Mouse (Mus musculus) limb, embryonic 11.5 days (tissue): ENCODE results near the gene Smarce1. TPM values are rescaled to one million over a fixed set of nuclear protein-coding genes. Genes with fewer than 3 reads are reported as not detected.
A peak's percentile ranks its signal among the peaks of the same experiment; 100 is the strongest.

Source experiments
- ATAC-seq: fragments of 200-750 bp; cut with Nextera tagmentation; 2 replicates; pipeline ENCODE4 v1.8.0; 2017; ENCODE audit warnings: low read depth; ENCODE audit not compliant: insufficient number of reproducible peaks, low FRiP score, low TSS enrichment
- DNase-seq: peaks from one replicate; pipeline ENCODE4 v3.0.0-alpha.2; 2015; ENCODE audit warnings: low spot score
- H3K27ac ChIP-seq: fragments of 300-500 bp; sonication (generic); replicated peaks from 2 replicates; pipeline ENCODE4 v1.5.1; 2014; ENCODE audit warnings: low read depth, mild to moderate bottlenecking, low read length
- H3K27me3 ChIP-seq: fragments of 300-500 bp; sonication (generic); 2 replicates; pipeline ENCODE4 v1.6.1; 2014; ENCODE audit warnings: mild to moderate bottlenecking, low read length, mixed read lengths; ENCODE audit not compliant: control insufficient read depth, insufficient read depth
- H3K36me3 ChIP-seq: fragments of 300-500 bp; sonication (generic); 2 replicates; pipeline ENCODE4 v1.6.1; 2014; ENCODE audit warnings: mild to moderate bottlenecking, low read length, moderate library complexity, mixed read lengths; ENCODE audit not compliant: control insufficient read depth, insufficient read depth
- H3K4me1 ChIP-seq: fragments of 300-500 bp; sonication (generic); 2 replicates; pipeline ENCODE4 v1.6.1; 2014; ENCODE audit warnings: low read length, mixed read lengths; ENCODE audit not compliant: control insufficient read depth, insufficient read depth
- H3K4me2 ChIP-seq: fragments of 300-500 bp; sonication (generic); 2 replicates; pipeline ENCODE4 v1.6.1; 2014; ENCODE audit warnings: low read depth, mild to moderate bottlenecking, moderate library complexity; ENCODE audit not compliant: severe bottlenecking
- H3K4me3 ChIP-seq: fragments of 300-500 bp; sonication (generic); 2 replicates; pipeline ENCODE4 v1.5.1; 2014; ENCODE audit warnings: low read depth, low read length
- H3K9ac ChIP-seq: fragments of 300-500 bp; sonication (generic); 2 replicates; pipeline ENCODE4 v1.6.1; 2014; ENCODE audit warnings: mild to moderate bottlenecking, low read length
- H3K9me3 ChIP-seq: fragments of 300-500 bp; sonication (generic); 2 replicates; pipeline ENCODE4 v1.6.1; 2016; ENCODE audit warnings: low read length; ENCODE audit not compliant: control insufficient read depth
- WGBS: fragments of 180-500 bp; shearing (Covaris S2); extraction: QIAGEN DNeasy Blood & Tissue Kit; methylation state at CpG from one replicate; pipeline ENCODE4 v1.1.7; 2014; 5-methylcytosine and 5-hydroxymethylcytosine counted together
- polyA plus RNA-seq: library from polyadenylated mRNA; unstranded; fragments of >200 nt; fragmentation: Nextera tagmentation; extraction: Ambion mirVana; gene quantifications from 2 replicates; pipeline ENCODE4 v1.2.1, GENCODE M21; 2014

The Smarce1 gene
- polyA plus RNA-seq, 1 experiment from 2014 or later: 261 TPM

- H3K36me3 ChIP-seq: no peaks in the 10 kb centered on the region
- DNase-seq (no peak), ATAC-seq (no peak)
- H3K9me3 ChIP-seq: no peaks in the 10 kb centered on the region
- H3K4me2 ChIP-seq: peak overlapping the region; percentile 37; the same call in 1 of the 2 replicates
- H3K4me1 ChIP-seq: peaks cover 4% of the 10 kb centered on the region; the same call in 1 of the 2 replicates
- no peak overlapping the region for H3K9ac ChIP-seq
- 0 out of 2 replicates have a peak overlapping the region, but pooled peaks have one; percentile 16 for H3K4me3 ChIP-seq
- 40% methylated on average over 3 of the region's 3 CpGs for WGBS
- no peak overlapping the region for H3K27ac ChIP-seq
- H3K27me3 ChIP-seq: no peaks in the 10 kb centered on the region
Observed at GRCm38 (mm10) chr11:99243200-99243819, 12.5 kb upstream of the Smarce1 start.

- Histone ChIP-seq H3K4me3 (no peak overlapping the region), H3K9ac (no peak overlapping the region), H3K4me2 (no peak overlapping the region), H3K36me3 (no peaks in the 10 kb centered on the region), H3K27ac (no peak overlapping the region), H3K27me3 (no peaks in the 10 kb centered on the region), H3K9me3 (no peaks in the 10 kb centered on the region), H3K4me1 (peaks cover 4% of the 10 kb centered on the region; the same call in 1 of the 2 replicates)
- no peak for ATAC-seq
- WGBS: 74% methylated on average over 5 of the region's 5 CpGs
- no peak for DNase-seq
Observed at GRCm38 (mm10) chr11:99242056-99242455, 11.2 kb upstream of the Smarce1 start.

GRCm38 (mm10) chr11:99238468-99238867, 7.7 kb upstream of the Smarce1 start:
- ATAC-seq (no peak), DNase-seq (no peak)
- Histone ChIP-seq H3K4me1 (no peaks in the 10 kb centered on the region), H3K4me3 (no peak overlapping the region), H3K36me3 (no peaks in the 10 kb centered on the region), H3K27me3 (no peaks in the 10 kb centered on the region), H3K27ac (no peak overlapping the region), H3K9me3 (no peaks in the 10 kb centered on the region), H3K4me2 (no peak overlapping the region), H3K9ac (no peak overlapping the region)
- WGBS: 60% methylated on average over 14 of the region's 14 CpGs

- no peaks in the 10 kb centered on the region for H3K27me3 ChIP-seq
- peaks cover 3% of the 10 kb centered on the region; the same call in 1 of the 2 replicates for H3K36me3 ChIP-seq
- H3K4me1 ChIP-seq: 0 out of 2 replicates have a peak, but pooled peaks cover 6% of the 10 kb centered on the region
- H3K9ac ChIP-seq: peak overlapping the region; percentile 100
- H3K4me3 ChIP-seq: peak overlapping the region; percentile 92
- no peaks in the 10 kb centered on the region for H3K9me3 ChIP-seq
- peak; percentile 79 for DNase-seq
- WGBS: 29% methylated on average over 15 of the region's 15 CpGs
- H3K27ac ChIP-seq: peak overlapping the region; percentile 99
- peak; percentile 20; the same call in 1 of the 2 replicates for ATAC-seq
- peak overlapping the region; percentile 57 for H3K4me2 ChIP-seq
Observed at GRCm38 (mm10) chr11:99231049-99231816, 416 bp upstream of the Smarce1 start.

GRCm38 (mm10) chr11:99229641-99230260, 1.1 kb downstream of the Smarce1 start:
- Histone ChIP-seq H3K9me3 (no peaks in the 10 kb centered on the region), H3K9ac (peak overlapping the region; percentile 100), H3K4me1 (0 out of 2 replicates have a peak, but pooled peaks cover 6% of the 10 kb centered on the region), H3K4me3 (peak overlapping the region; percentile 92), H3K36me3 (peaks cover 7% of the 10 kb centered on the region; the same call in 1 of the 2 replicates), H3K27ac (peak overlapping the region; percentile 99), H3K4me2 (peak overlapping the region; percentile 69), H3K27me3 (no peaks in the 10 kb centered on the region)
- peak; percentile 45; the same call in 1 of the 2 replicates for ATAC-seq
- DNase-seq: no peak
- under 1% methylated on average over 31 of the region's 31 CpGs for WGBS

- ATAC-seq: no peak
- Histone ChIP-seq H3K4me1 (0 out of 2 replicates have a peak, but pooled peaks cover 6% of the 10 kb centered on the region), H3K36me3 (peaks cover 13% of the 10 kb centered on the region), H3K4me3 (no peak overlapping the region), H3K27ac (no peak overlapping the region), H3K9me3 (no peaks in the 10 kb centered on the region), H3K9ac (no peak overlapping the region), H3K27me3 (no peaks in the 10 kb centered on the region), H3K4me2 (no peak overlapping the region)
- no peak for DNase-seq
- 85% methylated on average over 5 of the region's 5 CpGs for WGBS
Observed at GRCm38 (mm10) chr11:99226298-99226697, 4.5 kb downstream of the Smarce1 start.

- no peak for DNase-seq
- Histone ChIP-seq H3K4me1 (no peaks in the 10 kb centered on the region), H3K27ac (no peak overlapping the region), H3K27me3 (no peaks in the 10 kb centered on the region), H3K4me2 (no peak overlapping the region), H3K4me3 (no peak overlapping the region), H3K9ac (no peak overlapping the region), H3K36me3 (peaks cover 17% of the 10 kb centered on the region), H3K9me3 (no peaks in the 10 kb centered on the region)
- WGBS: 89% methylated on average over 5 of the region's 5 CpGs
- ATAC-seq: no peak
Observed at GRCm38 (mm10) chr11:99223310-99223709, 7.5 kb downstream of the Smarce1 start.

GRCm38 (mm10) chr11:99221811-99222210, 9.0 kb downstream of the Smarce1 start:
- H3K4me3 ChIP-seq: no peak overlapping the region
- no peak for DNase-seq
- no peaks in the 10 kb centered on the region for H3K4me1 ChIP-seq
- 76% methylated on average over 2 of the region's 2 CpGs for WGBS
- ATAC-seq: no peak
- no peaks in the 10 kb centered on the region for H3K27me3 ChIP-seq
- no peak overlapping the region for H3K4me2 ChIP-seq
- H3K9ac ChIP-seq: no peak overlapping the region
- H3K9me3 ChIP-seq: no peaks in the 10 kb centered on the region
- H3K27ac ChIP-seq: no peak overlapping the region
- peaks cover 23% of the 10 kb centered on the region for H3K36me3 ChIP-seq
